Mouse (Mus musculus): ENCODE measurements around the gene Mtr.
"Not testable (repeated sequence)": the region's sequence is repeated elsewhere in the genome, so short reads cannot be mapped to it uniquely, and the experiment has no call there.

Mtr gene

DNA sequence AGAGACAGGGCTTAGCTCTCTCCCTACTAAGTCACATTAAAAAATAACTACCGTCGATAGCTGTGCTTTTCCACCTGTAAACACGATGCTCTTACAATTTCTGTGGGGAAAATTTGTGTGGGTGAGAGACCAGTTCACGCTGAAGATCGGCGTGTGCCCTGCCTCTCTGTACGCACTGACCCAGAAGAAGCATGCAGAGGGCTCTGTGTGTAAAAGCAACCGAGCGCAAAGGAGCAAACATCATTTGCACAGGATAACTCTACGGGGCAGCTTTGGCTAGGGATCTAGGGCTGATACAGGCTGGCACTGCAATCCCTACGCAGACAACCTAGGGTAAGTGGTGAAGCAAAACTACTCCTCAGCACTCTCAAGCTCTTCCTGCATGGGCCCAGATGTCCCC lies 104.0 kb downstream of the Mtr start:
- DNase-seq: no peak

DNA sequence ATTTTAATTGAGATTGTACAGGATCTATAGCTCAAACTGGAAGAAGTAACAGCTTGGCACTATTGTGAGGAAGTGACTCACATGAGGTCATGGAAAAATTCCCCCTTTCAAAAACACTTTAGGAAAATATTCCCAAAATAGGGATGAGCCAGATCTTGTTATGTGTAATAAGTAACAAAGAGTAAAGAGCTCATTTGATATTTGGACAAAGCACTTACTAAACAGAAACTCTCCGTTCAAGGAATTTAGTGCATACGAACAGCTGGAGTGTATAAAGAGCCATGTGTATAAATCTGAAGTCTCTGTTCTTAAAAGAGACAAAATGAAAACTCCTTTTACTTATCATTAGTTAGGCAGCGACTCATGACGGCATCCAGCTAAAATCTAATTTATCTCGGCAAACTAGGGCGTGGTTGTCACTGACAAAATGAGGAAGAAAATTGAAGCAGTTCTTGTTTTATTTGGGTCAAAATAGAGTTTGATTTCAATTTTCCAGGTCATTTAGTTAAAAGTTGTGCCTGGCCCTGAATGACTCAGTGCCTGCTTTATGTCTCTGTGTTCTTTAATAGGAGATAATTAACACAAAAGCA lies 110.9 kb downstream of the Mtr start:
- DNase-seq: no peak

DNA sequence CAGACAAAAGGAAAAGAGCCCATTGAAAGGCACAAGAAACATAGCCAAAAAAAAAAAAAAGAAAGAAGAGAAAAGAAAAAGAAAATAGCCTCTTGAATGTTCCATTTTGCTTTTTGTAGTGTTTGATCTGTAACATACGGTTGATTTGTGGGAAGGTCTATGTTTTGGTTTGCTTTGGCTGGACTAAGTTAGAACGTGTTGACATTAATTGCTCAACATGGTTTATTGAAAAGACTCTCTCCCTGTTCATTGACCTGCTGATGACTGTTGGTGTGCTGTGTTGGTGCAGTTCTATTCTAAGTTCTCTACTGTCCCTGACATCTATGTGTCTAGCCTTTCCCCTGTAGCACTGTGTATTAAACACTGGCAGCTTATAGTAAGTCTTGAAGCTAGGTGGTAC lies 111.5 kb downstream of the Mtr start:
- DNase-seq: no peak

DNA sequence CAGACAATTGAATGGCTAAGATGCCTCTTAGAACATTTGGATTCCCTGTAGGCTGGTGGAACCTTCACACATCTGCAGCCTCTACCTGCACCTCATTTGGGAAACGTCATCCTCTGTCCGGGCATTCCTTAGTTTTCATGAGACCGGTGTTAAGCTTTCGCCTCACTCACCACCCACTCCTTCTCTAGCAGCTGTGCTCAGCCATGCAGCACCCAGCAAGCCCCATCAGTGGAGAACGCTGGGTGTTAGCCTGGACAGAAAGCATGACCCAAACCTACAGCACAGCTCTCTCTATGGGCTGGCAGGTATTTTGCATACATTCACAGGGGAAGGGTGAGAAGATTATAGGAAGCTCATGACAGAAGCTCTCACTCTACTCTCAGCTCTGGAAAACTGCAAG lies 114.6 kb downstream of the Mtr start:
- no peak for DNase-seq

DNA sequence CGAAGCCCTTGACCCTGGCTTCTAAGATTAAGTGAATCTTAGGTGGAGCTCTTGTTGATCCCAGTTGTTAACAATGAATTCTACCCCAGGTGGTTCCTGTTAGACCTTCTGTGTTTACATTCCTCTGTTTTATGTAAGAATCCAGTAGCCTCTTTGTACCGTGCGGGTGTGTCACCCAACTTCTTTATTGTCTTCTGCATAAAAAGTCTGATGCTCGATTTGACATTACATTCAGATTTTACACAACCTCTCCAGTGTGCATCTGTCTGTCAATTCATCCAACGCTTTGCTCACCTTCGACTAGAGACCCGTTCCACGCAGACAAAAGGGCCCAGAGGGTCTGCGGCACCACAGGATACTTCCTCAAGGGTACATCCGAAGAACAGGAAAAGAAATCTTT lies 121.5 kb downstream of the Mtr start:
- DNase-seq: not testable (repeated sequence)

DNA sequence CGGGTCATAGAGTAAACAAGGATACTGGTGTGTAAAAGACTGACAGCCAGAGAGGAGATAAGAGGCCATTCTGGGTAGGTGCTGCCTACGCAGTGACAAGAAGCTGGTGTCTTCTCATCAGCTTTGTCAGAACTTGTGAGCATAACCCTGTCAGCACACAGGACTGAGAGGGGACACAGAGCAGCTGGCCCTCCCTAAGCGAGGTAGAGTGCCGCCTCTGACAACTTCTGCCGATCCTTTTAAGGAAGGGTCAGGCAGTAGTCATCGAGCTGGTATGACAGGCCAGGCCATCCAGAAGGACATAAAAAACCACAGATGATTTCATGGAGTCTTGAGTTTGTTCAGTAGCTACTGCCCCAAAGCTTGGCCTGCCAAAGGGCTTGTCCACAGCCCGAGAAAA lies 124.4 kb downstream of the Mtr start:
- DNase-seq: no peak
